Mouse (Mus musculus) liver, postnatal 0 days (tissue): ENCODE results near the gene Tigd4. TPM values are rescaled to one million over a fixed set of nuclear protein-coding genes. Genes with fewer than 3 reads are reported as not detected.

Source experiments
- ATAC-seq: fragments of 200-750 bp; cut with Nextera tagmentation; 2 replicates; pipeline ENCODE4 v1.8.0; 2017; ENCODE audit warnings: mild to moderate bottlenecking, moderate library complexity
- DNase-seq: peaks from one replicate; pipeline ENCODE4 v3.0.0-alpha.2; 2016
- H3K27ac ChIP-seq: fragments of 300-500 bp; sonication (generic); 2 replicates; pipeline ENCODE4 v1.5.1; 2014; ENCODE audit warnings: antibody characterized with exemption, moderate library complexity, mild to moderate bottlenecking, low read depth
- H3K27me3 ChIP-seq: fragments of 300-500 bp; sonication (generic); 2 replicates; pipeline ENCODE4 v1.6.1; 2014; ENCODE audit warnings: low read length, control low read depth, mixed read lengths; ENCODE audit not compliant: insufficient read depth
- H3K36me3 ChIP-seq: fragments of 300-500 bp; sonication (generic); replicated peaks from 2 replicates; pipeline ENCODE4 v1.6.1; 2014; ENCODE audit warnings: mild to moderate bottlenecking, control low read depth, low read length, moderate library complexity, mixed read lengths; ENCODE audit not compliant: insufficient read depth
- H3K4me1 ChIP-seq: fragments of 300-500 bp; sonication (generic); 2 replicates; pipeline ENCODE4 v1.6.1; 2014; ENCODE audit warnings: antibody characterized with exemption, mild to moderate bottlenecking, control low read depth; ENCODE audit not compliant: insufficient read depth
- H3K4me2 ChIP-seq: fragments of 300-500 bp; sonication (generic); 2 replicates; pipeline ENCODE4 v1.6.1; 2014; ENCODE audit warnings: low read depth, mild to moderate bottlenecking, low read length, moderate library complexity, mixed read lengths
- H3K4me3 ChIP-seq: fragments of 300-500 bp; sonication (generic); 2 replicates; pipeline ENCODE4 v1.5.1; 2014; ENCODE audit warnings: low read depth, low read length
- H3K9ac ChIP-seq: fragments of 300-500 bp; sonication (generic); replicated peaks from 2 replicates; pipeline ENCODE4 v1.6.1; 2014; ENCODE audit warnings: mild to moderate bottlenecking, moderate library complexity
- H3K9me3 ChIP-seq: fragments of 300-500 bp; sonication (generic); 2 replicates; pipeline ENCODE4 v1.6.1; 2016; ENCODE audit warnings: mild to moderate bottlenecking, control low read depth, low read length, mixed read lengths
- CTCF ChIP-seq: sonication (generic); IDR thresholded peaks from 2 replicates; pipeline ENCODE4 v1.5.1; 2016; ENCODE audit warnings: antibody characterized with exemption, low read depth
- EP300 ChIP-seq: IDR thresholded peaks from 2 replicates; pipeline ENCODE4 v1.6.1; 2016; ENCODE audit warnings: antibody characterized with exemption, low read depth, mild to moderate bottlenecking
- WGBS: fragments of 180-500 bp; shearing (Covaris S2); extraction: QIAGEN DNeasy Blood & Tissue Kit; methylation state at CpG from one replicate; pipeline ENCODE4 v1.1.7; 2014; ENCODE audit not compliant: insufficient replicate concordance; 5-methylcytosine and 5-hydroxymethylcytosine counted together
- polyA plus RNA-seq: library from polyadenylated mRNA; unstranded; fragments of >200 nt; fragmentation: Nextera tagmentation; extraction: Ambion mirVana; gene quantifications from 2 replicates; pipeline ENCODE4 v1.2.1, GENCODE M21; 2015

The Tigd4 gene
- polyA plus RNA-seq, 1 experiment from 2014 or later = not detected

GRCm38 (mm10) chr3:84645156-84646006, 52.0 kb downstream of the Tigd4 start:
- TF ChIP-seq EP300 (no peak), CTCF (no peak)
- Histone ChIP-seq H3K27ac (no peak overlapping the region), H3K9ac (no peak overlapping the region), H3K36me3 (no peaks in the 10 kb centered on the region), H3K4me2 (no peak overlapping the region), H3K9me3 (no peaks in the 10 kb centered on the region), H3K4me1 (peaks cover 6% of the 10 kb centered on the region; the same call in 1 of the 2 replicates), H3K27me3 (no peaks in the 10 kb centered on the region), H3K4me3 (no peak overlapping the region)
- DNase-seq = no peak
- ATAC-seq = no peak
- 67% methylated on average over 9 of the region's 9 CpGs for WGBS

DNA sequence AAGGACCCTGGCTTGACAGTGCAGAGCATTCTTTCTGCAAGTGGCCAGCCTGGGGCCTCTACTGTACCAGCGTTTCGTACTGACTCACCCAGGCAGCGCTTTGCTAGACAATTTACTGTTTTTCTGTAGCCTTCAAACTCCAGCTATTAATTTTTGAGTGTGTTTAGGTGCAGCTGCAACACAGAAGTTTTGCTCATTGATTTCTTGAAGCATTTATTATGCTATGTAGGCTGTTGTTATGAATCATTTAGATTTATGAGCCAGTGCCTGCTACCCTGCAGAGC, 52.6 kb downstream of the Tigd4 start:
- H3K4me3 ChIP-seq = no peak overlapping the region
- DNase-seq (no peak), ATAC-seq (no peak)
- WGBS = 82% methylated on average over 3 of the region's 3 CpGs
- H3K36me3 ChIP-seq = no peaks in the 10 kb centered on the region
- H3K9me3 ChIP-seq = no peaks in the 10 kb centered on the region
- no peak overlapping the region for H3K4me2 ChIP-seq
- H3K9ac ChIP-seq = no peak overlapping the region
- H3K27ac ChIP-seq = no peak overlapping the region
- H3K4me1 ChIP-seq = peaks cover 6% of the 10 kb centered on the region; the same call in 1 of the 2 replicates
- H3K27me3 ChIP-seq = no peaks in the 10 kb centered on the region
- no peak for TF ChIP-seq CTCF
- no peak for TF ChIP-seq EP300

DNA sequence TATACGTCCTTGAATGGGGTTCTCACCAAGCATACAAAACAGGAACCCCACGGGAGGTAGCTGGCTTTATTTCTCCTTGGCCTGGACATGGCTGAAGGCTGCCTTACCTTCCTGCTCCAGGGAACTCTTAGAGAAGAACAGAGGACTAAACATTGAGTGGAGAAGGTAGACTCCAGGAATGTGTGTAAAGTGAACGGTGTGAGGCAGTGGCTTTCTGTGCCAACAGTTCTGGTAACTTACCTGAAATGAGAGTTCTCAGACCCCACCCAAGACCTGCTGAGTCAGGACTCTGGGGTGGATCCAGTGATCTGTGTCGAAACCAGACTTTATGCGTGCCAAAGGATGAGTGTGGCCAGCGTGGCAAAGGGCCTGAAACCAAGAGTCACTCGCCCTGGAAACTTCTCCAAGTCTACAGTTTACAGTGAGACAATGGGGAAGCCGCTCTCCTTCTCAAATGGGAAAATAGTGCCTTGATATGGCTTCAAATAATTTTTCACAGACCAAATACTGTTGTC, 53.0 kb downstream of the Tigd4 start:
- ATAC-seq = no peak
- Histone ChIP-seq H3K36me3 (no peaks in the 10 kb centered on the region), H3K27me3 (no peaks in the 10 kb centered on the region), H3K4me1 (peaks cover 6% of the 10 kb centered on the region; the same call in 1 of the 2 replicates), H3K4me2 (no peak overlapping the region), H3K9me3 (no peaks in the 10 kb centered on the region), H3K27ac (no peak overlapping the region), H3K4me3 (no peak overlapping the region), H3K9ac (no peak overlapping the region)
- no peak for DNase-seq
- TF ChIP-seq EP300 (no peak), CTCF (no peak)
- WGBS = 62% methylated on average over 8 of the region's 8 CpGs

Other genes with a start within 250 kb of the Tigd4 start
- 16.8 and 19.1 TPM in 2 replicates for gene Fhdc1, start 113.1 kb upstream of the Tigd4 start, polyA plus RNA-seq
- gene Arfip1, start 10.9 kb upstream of the Tigd4 start, polyA plus RNA-seq = 13.2 and 15.1 TPM in 2 replicates
- gene Tmem154, start 72.6 kb downstream of the Tigd4 start, polyA plus RNA-seq = 2.9 and 3.5 TPM in 2 replicates
- gene Fbxw7, start 221.7 kb downstream of the Tigd4 start, polyA plus RNA-seq = 2.4 and 2.8 TPM in 2 replicates